Mouse (Mus musculus) heart, adult 9 months (tissue): ENCODE measurements around the gene Sv2b.

ENCODE experiments used
- DNase-seq, 2 experiments: peaks; one replicate each; pipeline ENCODE4 v3.0.0; 2022; ENCODE audit warnings: low spot score in 2 of 2

Gene Sv2b

GRCm38 (mm10) chr7:75292246-75292645 is 16.8 kb downstream of the Sv2b start:
- no peak for DNase-seq

GRCm38 (mm10) chr7:75290554-75290953 is 18.5 kb downstream of the Sv2b start:
- DNase-seq: no peak

GRCm38 (mm10) chr7:75287237-75287636 is 21.8 kb downstream of the Sv2b start:
- DNase-seq: no peak

- no peak for DNase-seq
Measured at GRCm38 (mm10) chr7:75282951-75283350, 26.1 kb downstream of the Sv2b start.

- no peak for DNase-seq
Measured at GRCm38 (mm10) chr7:75282080-75282650, 26.9 kb downstream of the Sv2b start.

GRCm38 (mm10) chr7:75281106-75281505 is 28.0 kb downstream of the Sv2b start:
- DNase-seq: no peak

GRCm38 (mm10) chr7:75277847-75278246 is 31.2 kb downstream of the Sv2b start:
- DNase-seq: no peak

GRCm38 (mm10) chr7:75276739-75277138 is 32.3 kb downstream of the Sv2b start:
- DNase-seq: no peak

GRCm38 (mm10) chr7:75274518-75274917 is 34.5 kb downstream of the Sv2b start:
- no peak for DNase-seq

GRCm38 (mm10) chr7:75273633-75274032 is 35.4 kb downstream of the Sv2b start:
- DNase-seq: no peak

- DNase-seq: no peak
Measured at GRCm38 (mm10) chr7:75271921-75272381, 37.1 kb downstream of the Sv2b start.

GRCm38 (mm10) chr7:75271306-75271705 is 37.8 kb downstream of the Sv2b start:
- DNase-seq: no peak

GRCm38 (mm10) chr7:75267236-75267635 is 41.8 kb downstream of the Sv2b start:
- DNase-seq: no peak

GRCm38 (mm10) chr7:75265241-75265640 is 43.8 kb downstream of the Sv2b start:
- DNase-seq: no peak

- no peak for DNase-seq
Measured at GRCm38 (mm10) chr7:75259945-75260344, 49.1 kb downstream of the Sv2b start.

- DNase-seq: no peak
Measured at GRCm38 (mm10) chr7:75253611-75254250, 55.3 kb downstream of the Sv2b start.

- DNase-seq: no peak
Measured at GRCm38 (mm10) chr7:75240754-75241507, 68.1 kb downstream of the Sv2b start.

- no peak for DNase-seq
Measured at GRCm38 (mm10) chr7:75236386-75236785, 72.7 kb downstream of the Sv2b start.

GRCm38 (mm10) chr7:75224206-75224605 is 84.9 kb downstream of the Sv2b start:
- DNase-seq: no peak

- no peak for DNase-seq
Measured at GRCm38 (mm10) chr7:75222704-75223431, 86.2 kb downstream of the Sv2b start.

- DNase-seq: no peak
Measured at GRCm38 (mm10) chr7:75220786-75221185, 88.3 kb downstream of the Sv2b start.

GRCm38 (mm10) chr7:75220296-75220695 is 88.8 kb downstream of the Sv2b start:
- DNase-seq: no peak
